Mouse (Mus musculus) heart, embryonic 11.5 days (tissue): ENCODE results near the gene Ccdc174. TPM values are rescaled to one million over a fixed set of nuclear protein-coding genes. Genes with fewer than 3 reads are reported as not detected.

Experiments used
- polyA plus RNA-seq: library from polyadenylated mRNA; unstranded; fragments of >200 nt; fragmentation: Nextera tagmentation; extraction: Ambion mirVana; gene quantifications from 2 replicates; pipeline ENCODE4 v1.2.1, GENCODE M21; 2014

Gene Ccdc174
- polyA plus RNA-seq, 1 experiment from 2014 or later, result 30.2 TPM

Other genes with a start within 250 kb of the Ccdc174 start
- 54.7 and 63.0 TPM in 2 replicates for gene Slc6a6, start 194.0 kb upstream of the Ccdc174 start, polyA plus RNA-seq
- 4.5 and 6.2 TPM in 2 replicates for gene Grip2, start 50.8 kb upstream of the Ccdc174 start, polyA plus RNA-seq
- gene 4930590J08Rik, start 24.8 kb downstream of the Ccdc174 start, polyA plus RNA-seq, result 0.20 and 0.25 TPM in 2 replicates
- gene Fgd5, start 100.8 kb downstream of the Ccdc174 start, polyA plus RNA-seq, result 9.1 and 10.2 TPM in 2 replicates
- gene Nr2c2, start 213.3 kb downstream of the Ccdc174 start, polyA plus RNA-seq, result 16.4 and 16.9 TPM in 2 replicates